Mouse (Mus musculus) kidney, adult 18-20 months (tissue): ENCODE results near the gene Zfp119b.

Source experiments
- DNase-seq: peaks from one replicate; pipeline ENCODE4 v3.0.0; 2021

Zfp119b gene

GRCm38 (mm10) chr17:55949400-55949799 is at the start of gene Zfp119b:
Gene Zfp119b, minus strand, starts transcription at chr17:55949500.
- DNase-seq: no peak

- peak; percentile 79 for DNase-seq
Observed at GRCm38 (mm10) chr17:55996007-55996406, 46.7 kb upstream of the Zfp119b start.

GRCm38 (mm10) chr17:55990278-55990898 is 41.1 kb upstream of the Zfp119b start:
- DNase-seq: no peak

GRCm38 (mm10) chr17:55986030-55986961 is 37.0 kb upstream of the Zfp119b start, which contains the start of gene Fsd1:
Gene Fsd1, plus strand, starts transcription at chr17:55986509.
- DNase-seq: no peak

- DNase-seq: no peak
Observed at GRCm38 (mm10) chr17:55977301-55977700, 28.0 kb upstream of the Zfp119b start.

- DNase-seq: peak; percentile 83
Observed at GRCm38 (mm10) chr17:55976255-55976862, 27.1 kb upstream of the Zfp119b start.

GRCm38 (mm10) chr17:55971453-55971852 is 22.2 kb upstream of the Zfp119b start:
- no peak for DNase-seq

GRCm38 (mm10) chr17:55969966-55970891 is 20.9 kb upstream of the Zfp119b start, which contains the start of gene Shd:
Gene Shd, plus strand, starts transcription at chr17:55970467.
- DNase-seq: peak; percentile 30

- peak; percentile 47 for DNase-seq
Observed at GRCm38 (mm10) chr17:55969560-55969959, 20.3 kb upstream of the Zfp119b start.

GRCm38 (mm10) chr17:55968210-55968609 is 18.9 kb upstream of the Zfp119b start:
- peak; percentile 32 for DNase-seq

- DNase-seq: no peak
Observed at GRCm38 (mm10) chr17:55967186-55967585, 17.9 kb upstream of the Zfp119b start.

GRCm38 (mm10) chr17:55964996-55965395 is 15.7 kb upstream of the Zfp119b start:
- DNase-seq: no peak

GRCm38 (mm10) chr17:55964496-55964895 is 15.2 kb upstream of the Zfp119b start:
- no peak for DNase-seq

- DNase-seq: no peak
Observed at GRCm38 (mm10) chr17:55963171-55963570, 13.9 kb upstream of the Zfp119b start.

- DNase-seq: no peak
Observed at GRCm38 (mm10) chr17:55961631-55962030, 12.3 kb upstream of the Zfp119b start.

- no peak for DNase-seq
Observed at GRCm38 (mm10) chr17:55960791-55961190, 11.5 kb upstream of the Zfp119b start.

- DNase-seq: no peak
Observed at GRCm38 (mm10) chr17:55959946-55960740, 10.8 kb upstream of the Zfp119b start.

GRCm38 (mm10) chr17:55958918-55959728 is 9.8 kb upstream of the Zfp119b start, which contains the start of gene Yju2:
Gene Yju2, plus strand, starts transcription at chr17:55959099.
- peak; percentile 96 for DNase-seq

GRCm38 (mm10) chr17:55958584-55958886 is 9.2 kb upstream of the Zfp119b start:
- no peak for DNase-seq

- DNase-seq: no peak
Observed at GRCm38 (mm10) chr17:55957726-55958583, 8.7 kb upstream of the Zfp119b start.
